Mouse (Mus musculus): ENCODE results near the gene Fhit. TPM values are rescaled to one million over a fixed set of nuclear protein-coding genes. Genes with fewer than 3 reads are reported as not detected.
A peak's percentile ranks its signal among the peaks of the same experiment; 100 is the strongest.

Gene Fhit
- total and polyA plus RNA-seq, 2 experiments from 2014 or later = 2.5 to 12.5 TPM

GRCm38 (mm10) chr14:10049947-10050346 lies 1111.9 kb downstream of the Fhit start:
- no peak for TF ChIP-seq CTCF (IDR thresholded peaks at IDR 0.05; ENCODE audit: low read depth)
- ATAC-seq = no peak
- H3K4me2 ChIP-seq (ENCODE audit: low read depth, low read length) = no peak overlapping the region
- no peaks in the 10 kb centered on the region for H3K27me3 ChIP-seq (ENCODE audit: insufficient read depth, low read length)
- no peak overlapping the region for H3K4me3 ChIP-seq (ENCODE audit: low read length)
- no peak overlapping the region for H3K9ac ChIP-seq (replicated peaks; ENCODE audit: low read length)
- no peaks in the 10 kb centered on the region for H3K36me3 ChIP-seq (ENCODE audit: insufficient read depth, low read length)
- DNase-seq (ENCODE audit: low spot score) = no peak
- no peaks in the 10 kb centered on the region for H3K4me1 ChIP-seq (ENCODE audit: insufficient read depth, low read length)
- no peaks in the 10 kb centered on the region for H3K9me3 ChIP-seq (ENCODE audit: low read length)
- no peak overlapping the region for H3K27ac ChIP-seq
- 73% methylated on average over 3 of the region's 3 CpGs for WGBS

- Histone ChIP-seq H3K4me1 (ENCODE audit: insufficient read depth, low read length) (no peaks in the 10 kb centered on the region), H3K27me3 (ENCODE audit: insufficient read depth, low read length) (no peaks in the 10 kb centered on the region), H3K27ac (no peak overlapping the region), H3K9me3 (ENCODE audit: low read length) (no peaks in the 10 kb centered on the region), H3K36me3 (ENCODE audit: insufficient read depth, low read length) (no peaks in the 10 kb centered on the region), H3K4me3 (ENCODE audit: low read length) (no peak overlapping the region), H3K9ac (replicated peaks; ENCODE audit: low read length) (no peak overlapping the region), H3K4me2 (ENCODE audit: low read depth, low read length) (no peak overlapping the region)
- no peak for ATAC-seq
- WGBS = 89% methylated on average over 2 of the region's 2 CpGs
- DNase-seq (ENCODE audit: low spot score) = no peak
- TF ChIP-seq CTCF (IDR thresholded peaks at IDR 0.05; ENCODE audit: low read depth) = no peak
Observed at GRCm38 (mm10) chr14:10047123-10047783, 1114.6 kb downstream of the Fhit start.

GRCm38 (mm10) chr14:10046336-10047122 lies 1115.3 kb downstream of the Fhit start:
- H3K27me3 ChIP-seq (ENCODE audit: insufficient read depth, low read length) = no peaks in the 10 kb centered on the region
- H3K27ac ChIP-seq = no peak overlapping the region
- TF ChIP-seq CTCF (IDR thresholded peaks at IDR 0.05; ENCODE audit: low read depth) = no peak
- no peak overlapping the region for H3K9ac ChIP-seq (replicated peaks; ENCODE audit: low read length)
- WGBS = 34% methylated on average over 7 of the region's 7 CpGs
- no peaks in the 10 kb centered on the region for H3K4me1 ChIP-seq (ENCODE audit: insufficient read depth, low read length)
- no peaks in the 10 kb centered on the region for H3K36me3 ChIP-seq (ENCODE audit: insufficient read depth, low read length)
- ATAC-seq (no peak), DNase-seq (ENCODE audit: low spot score) (peak; percentile 38)
- no peak overlapping the region for H3K4me3 ChIP-seq (ENCODE audit: low read length)
- no peak overlapping the region for H3K4me2 ChIP-seq (ENCODE audit: low read depth, low read length)
- H3K9me3 ChIP-seq (ENCODE audit: low read length) = no peaks in the 10 kb centered on the region

- Histone ChIP-seq H3K9me3 (ENCODE audit: low read length) (no peaks in the 10 kb centered on the region), H3K4me3 (ENCODE audit: low read length) (no peak overlapping the region), H3K36me3 (ENCODE audit: insufficient read depth, low read length) (no peaks in the 10 kb centered on the region), H3K27ac (no peak overlapping the region), H3K27me3 (ENCODE audit: insufficient read depth, low read length) (no peaks in the 10 kb centered on the region), H3K4me2 (ENCODE audit: low read depth, low read length) (no peak overlapping the region), H3K9ac (replicated peaks; ENCODE audit: low read length) (no peak overlapping the region), H3K4me1 (ENCODE audit: insufficient read depth, low read length) (no peaks in the 10 kb centered on the region)
- no peak for ATAC-seq
- 88% methylated on average over 6 of the region's 6 CpGs for WGBS
- DNase-seq (ENCODE audit: low spot score) = no peak
- no peak for TF ChIP-seq CTCF (IDR thresholded peaks at IDR 0.05; ENCODE audit: low read depth)
Observed at GRCm38 (mm10) chr14:10038021-10038420, 1123.8 kb downstream of the Fhit start.

GRCm38 (mm10) chr14:10036685-10037215 lies 1125.1 kb downstream of the Fhit start:
- DNase-seq (ENCODE audit: low spot score) = no peak
- no peak overlapping the region for H3K4me2 ChIP-seq (ENCODE audit: low read depth, low read length)
- no peak overlapping the region for H3K4me3 ChIP-seq (ENCODE audit: low read length)
- no peaks in the 10 kb centered on the region for H3K9me3 ChIP-seq (ENCODE audit: low read length)
- no peaks in the 10 kb centered on the region for H3K36me3 ChIP-seq (ENCODE audit: insufficient read depth, low read length)
- WGBS = 75% methylated on average over 2 of the region's 2 CpGs
- no peak for ATAC-seq
- H3K9ac ChIP-seq (replicated peaks; ENCODE audit: low read length) = no peak overlapping the region
- H3K27ac ChIP-seq = no peak overlapping the region
- TF ChIP-seq CTCF (IDR thresholded peaks at IDR 0.05; ENCODE audit: low read depth) = no peak
- no peaks in the 10 kb centered on the region for H3K27me3 ChIP-seq (ENCODE audit: insufficient read depth, low read length)
- no peaks in the 10 kb centered on the region for H3K4me1 ChIP-seq (ENCODE audit: insufficient read depth, low read length)

GRCm38 (mm10) chr14:10035682-10036081 lies 1126.2 kb downstream of the Fhit start:
- Histone ChIP-seq H3K36me3 (ENCODE audit: insufficient read depth, low read length) (no peaks in the 10 kb centered on the region), H3K4me1 (ENCODE audit: insufficient read depth, low read length) (no peaks in the 10 kb centered on the region), H3K4me2 (ENCODE audit: low read depth, low read length) (no peak overlapping the region), H3K27me3 (ENCODE audit: insufficient read depth, low read length) (no peaks in the 10 kb centered on the region), H3K4me3 (ENCODE audit: low read length) (no peak overlapping the region), H3K9me3 (ENCODE audit: low read length) (no peaks in the 10 kb centered on the region), H3K27ac (no peak overlapping the region), H3K9ac (replicated peaks; ENCODE audit: low read length) (no peak overlapping the region)
- ATAC-seq = no peak
- no peak for TF ChIP-seq CTCF (IDR thresholded peaks at IDR 0.05; ENCODE audit: low read depth)
- 22% methylated on average over 3 of the region's 3 CpGs for WGBS
- DNase-seq (ENCODE audit: low spot score) = no peak

GRCm38 (mm10) chr14:10035270-10035669 lies 1126.6 kb downstream of the Fhit start:
- 20% methylated on average over 2 of the region's 2 CpGs for WGBS
- no peak for TF ChIP-seq CTCF (IDR thresholded peaks at IDR 0.05; ENCODE audit: low read depth)
- DNase-seq (ENCODE audit: low spot score) (no peak), ATAC-seq (no peak)
- no peaks in the 10 kb centered on the region for H3K27me3 ChIP-seq (ENCODE audit: insufficient read depth, low read length)
- H3K36me3 ChIP-seq (ENCODE audit: insufficient read depth, low read length) = no peaks in the 10 kb centered on the region
- no peaks in the 10 kb centered on the region for H3K9me3 ChIP-seq (ENCODE audit: low read length)
- H3K4me1 ChIP-seq (ENCODE audit: insufficient read depth, low read length) = no peaks in the 10 kb centered on the region
- no peak overlapping the region for H3K9ac ChIP-seq (replicated peaks; ENCODE audit: low read length)
- no peak overlapping the region for H3K4me2 ChIP-seq (ENCODE audit: low read depth, low read length)
- H3K4me3 ChIP-seq (ENCODE audit: low read length) = no peak overlapping the region
- no peak overlapping the region for H3K27ac ChIP-seq

Measured in hindbrain, postnatal 0 days (tissue).